Mouse (Mus musculus) stomach, postnatal 0 days (tissue): ENCODE measurements around the gene Vash2. TPM values are rescaled to one million over a fixed set of nuclear protein-coding genes. Genes with fewer than 3 reads are reported as not detected.

ENCODE experiments used
- ATAC-seq: fragments of 200-750 bp; cut with Nextera tagmentation; 2 replicates; pipeline ENCODE4 v1.8.0; 2017; ENCODE audit not compliant: low FRiP score, low TSS enrichment
- DNase-seq: peaks from one replicate; pipeline ENCODE4 v3.0.0-alpha.2; 2016; ENCODE audit warnings: low spot score
- H3K27ac ChIP-seq: fragments of 300-500 bp; sonication (generic); replicated peaks from 2 replicates; pipeline ENCODE4 v1.5.1; 2014; ENCODE audit warnings: mild to moderate bottlenecking, control low read depth
- H3K27me3 ChIP-seq: fragments of 300-500 bp; sonication (generic); 2 replicates; pipeline ENCODE4 v1.6.1; 2014; ENCODE audit warnings: low read length; ENCODE audit not compliant: control insufficient read depth, insufficient read depth
- H3K36me3 ChIP-seq: fragments of 300-500 bp; sonication (generic); 2 replicates; pipeline ENCODE4 v1.6.1; 2014; ENCODE audit warnings: low read length, mixed read lengths; ENCODE audit not compliant: control insufficient read depth, insufficient read depth
- H3K4me1 ChIP-seq: fragments of 300-500 bp; sonication (generic); replicated peaks from 2 replicates; pipeline ENCODE4 v1.6.1; 2014; ENCODE audit warnings: antibody characterized with exemption; ENCODE audit not compliant: control insufficient read depth, insufficient read depth
- H3K4me2 ChIP-seq: fragments of 300-500 bp; sonication (generic); replicated peaks from 2 replicates; pipeline ENCODE4 v1.6.1; 2014; ENCODE audit warnings: low read depth, mild to moderate bottlenecking, control low read depth, moderate library complexity
- H3K4me3 ChIP-seq: fragments of 300-500 bp; sonication (generic); 2 replicates; pipeline ENCODE4 v1.5.1; 2014; ENCODE audit warnings: low read depth, low read length, control low read depth
- H3K9ac ChIP-seq: fragments of 300-500 bp; sonication (generic); 2 replicates; pipeline ENCODE4 v1.6.1; 2014; ENCODE audit warnings: mild to moderate bottlenecking, low read length, control low read depth, mixed read lengths
- H3K9me3 ChIP-seq: fragments of 300-500 bp; sonication (generic); 2 replicates; pipeline ENCODE4 v1.6.1; 2016; ENCODE audit warnings: low read length; ENCODE audit not compliant: control insufficient read depth
- CTCF ChIP-seq: IDR thresholded peaks from 2 replicates; pipeline ENCODE4 v1.5.1; 2016; ENCODE audit warnings: antibody characterized with exemption, low read depth, mild to moderate bottlenecking, moderate library complexity
- EP300 ChIP-seq: optimal IDR thresholded peaks from 2 replicates; pipeline ENCODE3; 2016; ENCODE audit warnings: antibody characterized with exemption
- WGBS: fragments of 180-500 bp; shearing (Covaris S2); extraction: QIAGEN DNeasy Blood & Tissue Kit; methylation state at CpG from one replicate; pipeline ENCODE4 v1.1.7; 2014; 5-methylcytosine and 5-hydroxymethylcytosine counted together
- polyA plus RNA-seq: library from polyadenylated mRNA; unstranded; fragments of >200 nt; fragmentation: Nextera tagmentation; extraction: Ambion mirVana; gene quantifications from 2 replicates; pipeline ENCODE4 v1.2.1, GENCODE M21; 2015

The Vash2 gene
- polyA plus RNA-seq, 1 experiment from 2014 or later: 3.8 TPM

DNA sequence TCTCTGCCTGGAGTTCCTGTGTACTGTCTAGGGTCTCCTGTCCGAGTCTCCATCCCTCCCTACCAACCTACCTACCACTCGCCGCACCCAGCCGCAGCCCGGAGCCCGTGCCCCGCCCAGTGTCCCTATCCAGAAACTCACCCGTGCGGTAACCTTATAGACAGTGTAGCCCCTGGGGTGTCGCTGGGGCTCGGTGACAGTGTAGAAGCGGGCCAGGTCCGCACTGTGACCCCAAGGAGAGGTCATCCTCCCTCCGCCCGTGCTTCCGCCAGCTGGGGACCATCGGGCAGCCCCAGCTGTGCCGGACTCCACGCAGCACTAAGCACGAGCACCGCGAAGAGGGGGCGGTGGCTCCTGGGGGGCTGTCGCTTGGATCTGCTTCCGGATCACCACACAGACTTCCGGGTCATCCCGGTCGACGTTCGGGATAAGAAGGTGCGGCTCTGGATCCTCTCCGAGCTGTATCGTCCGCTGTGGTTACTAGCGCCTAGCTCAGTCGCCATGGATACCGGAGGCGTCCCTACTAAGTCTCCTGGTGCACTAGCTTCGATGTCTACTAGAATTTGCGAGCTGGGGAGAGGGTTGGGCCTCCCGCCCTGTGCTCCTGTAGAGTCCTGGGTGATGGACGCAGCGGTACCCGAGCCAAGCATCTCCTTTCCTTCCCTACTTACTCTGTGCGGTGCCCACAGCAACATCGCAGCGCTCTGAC, 67.5 kb downstream of the Vash2 start, which contains the start of gene Rps6kc1:
Gene Rps6kc1, minus strand, starts transcription at position 356 of the 709 bp plus-strand sequence.
- Histone ChIP-seq H3K27ac (peak within 1 kb of the TSS; percentile 61), H3K4me2 (peak within 1 kb of the TSS; percentile 90), H3K4me3 (peak within 1 kb of the TSS; percentile 78), H3K4me1 (peaks cover 3% of the 10 kb centered on the region; the same call in 1 of the 2 replicates), H3K36me3 (no peaks in the 10 kb centered on the region), H3K27me3 (no peaks in the 10 kb centered on the region), H3K9me3 (no peaks in the 10 kb centered on the region), H3K9ac (peak within 1 kb of the TSS; percentile 79)
- WGBS: under 1% methylated on average over 47 of the region's 47 CpGs
- TF ChIP-seq EP300 (no peak), CTCF (peak; percentile 1; the same call in 1 of the 2 replicates)
- peak; percentile 71 for DNase-seq
- ATAC-seq: peak; percentile 93

GRCm38 (mm10) chr1:190910836-190911235, 68.3 kb downstream of the Vash2 start:
- 68% methylated on average over 6 of the region's 6 CpGs for WGBS
- no peak for TF ChIP-seq EP300
- no peak for TF ChIP-seq CTCF
- Histone ChIP-seq H3K4me3 (peak overlapping the region; percentile 78), H3K9ac (peak overlapping the region; percentile 79), H3K4me2 (peak overlapping the region; percentile 90), H3K9me3 (no peaks in the 10 kb centered on the region), H3K27ac (0 out of 2 replicates have a peak overlapping the region, but pooled peaks have one; percentile 30), H3K36me3 (no peaks in the 10 kb centered on the region), H3K4me1 (peaks cover 3% of the 10 kb centered on the region; the same call in 1 of the 2 replicates), H3K27me3 (no peaks in the 10 kb centered on the region)
- DNase-seq (no peak), ATAC-seq (no peak)

DNA sequence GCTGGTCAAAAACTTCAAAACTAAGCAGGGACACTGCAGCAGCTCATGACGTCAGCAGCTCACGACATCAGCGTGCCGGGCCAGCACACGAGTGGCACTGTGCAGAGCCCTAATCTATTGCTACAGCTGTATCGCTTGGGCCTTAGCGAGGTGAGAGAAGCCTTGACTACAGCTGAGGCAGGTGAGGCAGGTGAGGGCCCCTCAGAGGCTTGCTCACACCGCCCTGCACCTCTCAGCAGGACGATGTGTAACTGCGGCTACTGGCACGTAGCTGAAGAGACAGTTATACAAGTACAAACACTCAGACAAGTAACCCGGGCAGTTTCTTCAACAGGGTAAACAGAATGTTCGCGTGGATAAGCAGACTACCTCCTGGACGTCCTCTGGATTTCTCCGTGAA, 74.4 kb downstream of the Vash2 start:
- WGBS: 66% methylated on average over 16 of the region's 16 CpGs
- Histone ChIP-seq H3K27ac (no peak overlapping the region), H3K9ac (no peak overlapping the region), H3K36me3 (peaks cover 3% of the 10 kb centered on the region; the same call in 1 of the 2 replicates), H3K4me2 (no peak overlapping the region), H3K4me1 (no peaks in the 10 kb centered on the region), H3K9me3 (no peaks in the 10 kb centered on the region), H3K4me3 (no peak overlapping the region), H3K27me3 (no peaks in the 10 kb centered on the region)
- no peak for DNase-seq
- no peak for ATAC-seq
- TF ChIP-seq CTCF (no peak), EP300 (no peak)

- TF ChIP-seq EP300 (no peak), CTCF (no peak)
- peaks cover 3% of the 10 kb centered on the region; the same call in 1 of the 2 replicates for H3K36me3 ChIP-seq
- H3K9me3 ChIP-seq: no peaks in the 10 kb centered on the region
- no peaks in the 10 kb centered on the region for H3K4me1 ChIP-seq
- H3K27ac ChIP-seq: no peak overlapping the region
- ATAC-seq: no peak
- no peak overlapping the region for H3K4me2 ChIP-seq
- DNase-seq: no peak
- WGBS: 89% methylated on average over 3 of the region's 3 CpGs
- no peak overlapping the region for H3K9ac ChIP-seq
- H3K27me3 ChIP-seq: no peaks in the 10 kb centered on the region
- no peak overlapping the region for H3K4me3 ChIP-seq
These were observed 75.0 kb downstream of the Vash2 start for GRCm38 (mm10) chr1:190904136-190904535.

GRCm38 (mm10) chr1:190901082-190901481, 78.0 kb downstream of the Vash2 start:
- TF ChIP-seq CTCF: no peak
- no peak for TF ChIP-seq EP300
- H3K36me3 ChIP-seq: peaks cover 3% of the 10 kb centered on the region; the same call in 1 of the 2 replicates
- no peak overlapping the region for H3K9ac ChIP-seq
- no peaks in the 10 kb centered on the region for H3K27me3 ChIP-seq
- peak overlapping the region; percentile 35; the same call in 1 of the 2 replicates for H3K27ac ChIP-seq
- no peak overlapping the region for H3K4me2 ChIP-seq
- no peak for ATAC-seq
- WGBS: 37% methylated on average over 2 of the region's 2 CpGs
- no peak for DNase-seq
- H3K9me3 ChIP-seq: no peaks in the 10 kb centered on the region
- no peak overlapping the region for H3K4me3 ChIP-seq
- H3K4me1 ChIP-seq: no peaks in the 10 kb centered on the region
